Mouse (Mus musculus): Measurements from ENCODE around the gene Gpam. TPM values are rescaled to one million over a fixed set of nuclear protein-coding genes. Genes with fewer than 3 reads are reported as not detected.
"Not testable (repeated sequence)": the region's sequence is repeated elsewhere in the genome, so short reads cannot be mapped to it uniquely, and the experiment has no call there.

Gpam gene
- total and polyA plus RNA-seq, 3 experiments, result 8.8 to 12.5 (median 12.3) TPM

GRCm38 (mm10) chr19:55157029-55157428 lies 30.0 kb upstream of the Gpam start:
- no peaks in the 10 kb centered on the region for H3K27me3 ChIP-seq (replicated peaks)

GRCm38 (mm10) chr19:55152983-55153382 lies 25.9 kb upstream of the Gpam start:
- Histone ChIP-seq H3K4me3 (replicated peaks in 1 of 3; ENCODE audit: low read depth in 2 of 3, low read length in 2 of 3, poor library complexity in 1 of 3) (no peak overlapping the region), H3K9me3 (replicated peaks; ENCODE audit: low read length) (peaks cover 3% of the 10 kb centered on the region), H3K4me2 (ENCODE audit: insufficient read depth, low read depth, poor library complexity, severe bottlenecking) (no peak overlapping the region), H3K27ac (ENCODE audit: insufficient read depth, low read depth) (no peak overlapping the region), H3K36me3 (replicated peaks in 1 of 2; ENCODE audit: control insufficient read depth in 1 of 2, insufficient read depth in 1 of 2, low read length in 1 of 2) (no peaks in the 10 kb centered on the region), H3K79me2 (replicated peaks; ENCODE audit: control insufficient read depth, extremely low read depth, insufficient read depth, poor library complexity, severe bottlenecking) (no peaks in the 10 kb centered on the region), H3K4me1 (ENCODE audit: control insufficient read depth in 1 of 2, insufficient read depth in 2 of 2) (no peaks in the 10 kb centered on the region), H3K27me3 (replicated peaks) (no peaks in the 10 kb centered on the region), H3K9ac (ENCODE audit: insufficient read depth, low read depth) (no peak overlapping the region)
- dilution Hi-C loops (cut with MboI; ENCODE audit: extremely low pct_ligation_motif_present, extremely low pct_unique_long_range_greater_than_20kb, low sequenced_read_pairs) (no loop called here), in situ Hi-C loops (cut with MboI; ENCODE audit: low pct_ligation_motif_present, low pct_unique_long_range_greater_than_20kb, low sequenced_read_pairs) (no loop called here)
- TF ChIP-seq MXI1 (IDR thresholded peaks at IDR 0.05; ENCODE audit: low read depth, low read length) (no peak), E2F4 (IDR thresholded peaks at IDR 0.05; ENCODE audit: insufficient replicate concordance, low read depth, low read length) (no peak), MAFK (IDR thresholded peaks at IDR 0.05; ENCODE audit: insufficient replicate concordance, low read length) (no peak), NELFE (IDR thresholded peaks at IDR 0.05; ENCODE audit: low read depth, low read length) (no peak), ZNF384 (IDR thresholded peaks at IDR 0.05; ENCODE audit: low read depth, low read length) (no peak), GABPA (IDR thresholded peaks at IDR 0.05; ENCODE audit: insufficient replicate concordance, low read depth, low read length) (no peak), MAX (IDR thresholded peaks at IDR 0.05; ENCODE audit: low read length) (no peak)
- DNase-seq (ENCODE audit: extremely low read depth), result no peak

More at GRCm38 (mm10) chr19:55157029-55157428, 30.0 kb upstream of the Gpam start:
- Histone ChIP-seq H3K9me3 (replicated peaks; ENCODE audit: low read length) (no peaks in the 10 kb centered on the region), H3K36me3 (replicated peaks in 1 of 2; ENCODE audit: control insufficient read depth in 1 of 2, insufficient read depth in 1 of 2, low read length in 1 of 2) (no peaks in the 10 kb centered on the region), H3K4me3 (replicated peaks in 1 of 3; ENCODE audit: low read depth in 2 of 3, low read length in 2 of 3, poor library complexity in 1 of 3) (no peak overlapping the region), H3K27ac (ENCODE audit: insufficient read depth, low read depth) (no peak overlapping the region), H3K4me2 (ENCODE audit: insufficient read depth, low read depth, poor library complexity, severe bottlenecking) (no peak overlapping the region), H3K4me1 (ENCODE audit: control insufficient read depth in 1 of 2, insufficient read depth in 2 of 2) (no peaks in the 10 kb centered on the region), H3K9ac (ENCODE audit: insufficient read depth, low read depth) (no peak overlapping the region), H3K79me2 (replicated peaks; ENCODE audit: control insufficient read depth, extremely low read depth, insufficient read depth, poor library complexity, severe bottlenecking) (no peaks in the 10 kb centered on the region)
- dilution Hi-C loops (cut with MboI; ENCODE audit: extremely low pct_ligation_motif_present, extremely low pct_unique_long_range_greater_than_20kb, low sequenced_read_pairs) (no loop called here), in situ Hi-C loops (cut with MboI; ENCODE audit: low pct_ligation_motif_present, low pct_unique_long_range_greater_than_20kb, low sequenced_read_pairs) (no loop called here)
- no peak for TF ChIP-seq ETS1 (conservative IDR thresholded peaks at IDR 0.05; ENCODE audit: low read depth, low read length)
- no peak for TF ChIP-seq GABPA (IDR thresholded peaks at IDR 0.05; ENCODE audit: insufficient replicate concordance, low read depth, low read length)
- TF ChIP-seq USF1 (IDR thresholded peaks at IDR 0.05; ENCODE audit: low read depth, low read length), result no peak
- no peak for TF ChIP-seq CTCF (conservative IDR thresholded peaks at IDR 0.05 in 1 of 2, IDR thresholded peaks at IDR 0.05 in 1 of 2; ENCODE audit: low read depth in 2 of 2, low read length in 2 of 2)
- TF ChIP-seq JUND (conservative IDR thresholded peaks at IDR 0.05; ENCODE audit: low read depth, low read length), result no peak
- TF ChIP-seq SMC3 (IDR thresholded peaks at IDR 0.05; ENCODE audit: low read depth, low read length), result no peak
- TF ChIP-seq RCOR1 (conservative IDR thresholded peaks at IDR 0.05; ENCODE audit: low read depth, low read length), result no peak
- no peak for TF ChIP-seq MAFK (IDR thresholded peaks at IDR 0.05; ENCODE audit: insufficient replicate concordance, low read length)
- no peak for TF ChIP-seq TCF12 (IDR thresholded peaks at IDR 0.05; ENCODE audit: low read depth, low read length)
- no peak for TF ChIP-seq IRF4 (IDR thresholded peaks at IDR 0.05; ENCODE audit: low read depth, low read length)
- TF ChIP-seq SIN3A (IDR thresholded peaks at IDR 0.05; ENCODE audit: low read length), result no peak
- no peak for TF ChIP-seq MAX (IDR thresholded peaks at IDR 0.05; ENCODE audit: low read length)
- no peak for TF ChIP-seq JUN (IDR thresholded peaks at IDR 0.05; ENCODE audit: insufficient read depth, low read depth, low read length)
- no peak for TF ChIP-seq MEF2A (IDR thresholded peaks at IDR 0.05; ENCODE audit: borderline replicate concordance, low read depth, low read length)
- TF ChIP-seq POLR2A (IDR thresholded peaks at IDR 0.05; ENCODE audit: low read depth, low read length), result no peak
- DNase-seq (ENCODE audit: extremely low read depth), result no peak

GRCm38 (mm10) chr19:55152274-55152673 lies 25.2 kb upstream of the Gpam start:
- H3K36me3 ChIP-seq (replicated peaks in 1 of 2; ENCODE audit: control insufficient read depth in 1 of 2, insufficient read depth in 1 of 2, low read length in 1 of 2); H3K4me3 ChIP-seq (replicated peaks in 1 of 3; ENCODE audit: low read depth in 2 of 3, low read length in 2 of 3, poor library complexity in 1 of 3); H3K9ac ChIP-seq (ENCODE audit: insufficient read depth, low read depth); H3K4me2 ChIP-seq (ENCODE audit: insufficient read depth, low read depth, poor library complexity, severe bottlenecking); DNase-seq (ENCODE audit: extremely low read depth); H3K9me3 ChIP-seq (replicated peaks; ENCODE audit: low read length); H3K4me1 ChIP-seq (ENCODE audit: control insufficient read depth in 1 of 2, insufficient read depth in 2 of 2); H3K27ac ChIP-seq (ENCODE audit: insufficient read depth, low read depth); H3K27me3 ChIP-seq (replicated peaks); H3K79me2 ChIP-seq (replicated peaks; ENCODE audit: control insufficient read depth, extremely low read depth, insufficient read depth, poor library complexity, severe bottlenecking); in situ Hi-C loops (cut with MboI; ENCODE audit: low pct_ligation_motif_present, low pct_unique_long_range_greater_than_20kb, low sequenced_read_pairs); dilution Hi-C loops (cut with MboI; ENCODE audit: extremely low pct_ligation_motif_present, extremely low pct_unique_long_range_greater_than_20kb, low sequenced_read_pairs): not testable (repeated sequence)
